Mouse (Mus musculus) liver, postnatal 0 days (tissue): ENCODE measurements at regions not wholly inside any gene's neighbourhood (a gene's known extent, or its start where the extent isn't known, plus 50 kb on each side); places are given as distances from the start of the nearest gene placed in this dataset.

Experiments
- CTCF ChIP-seq: sonication (generic); IDR thresholded peaks from 2 replicates; pipeline ENCODE4 v1.5.1; 2016; ENCODE audit warnings: antibody characterized with exemption, low read depth
- EP300 ChIP-seq: IDR thresholded peaks from 2 replicates; pipeline ENCODE4 v1.6.1; 2016; ENCODE audit warnings: antibody characterized with exemption, low read depth, mild to moderate bottlenecking

GRCm38 (mm10) chr3:150365766-150366165, 1071.9 kb upstream of the Adgrl4 start:
- TF ChIP-seq CTCF (no peak), EP300 (peak; percentile 35; the same call in 1 of the 2 replicates)
